Mouse (Mus musculus): ENCODE results near the gene Ppfia4.
"Not testable (repeated sequence)": the region's sequence is repeated elsewhere in the genome, so short reads cannot be mapped to it uniquely, and the experiment has no call there.

Ppfia4 gene

GRCm38 (mm10) chr1:134272754-134273250 lies 59.9 kb downstream of the Ppfia4 start:
- no peak for DNase-seq (ENCODE audit: low spot score in 2 of 2)

GRCm38 (mm10) chr1:134270026-134270425 lies 62.7 kb downstream of the Ppfia4 start:
- no peak for DNase-seq (ENCODE audit: low spot score in 2 of 2)

GRCm38 (mm10) chr1:134265797-134266196 lies 66.9 kb downstream of the Ppfia4 start:
- DNase-seq (ENCODE audit: low spot score in 2 of 2) = no peak

- no peak for DNase-seq (ENCODE audit: low spot score in 2 of 2)
Measured at GRCm38 (mm10) chr1:134264341-134264740, 68.4 kb downstream of the Ppfia4 start.

GRCm38 (mm10) chr1:134249681-134250080 lies 83.0 kb downstream of the Ppfia4 start:
- not testable (repeated sequence) for DNase-seq (ENCODE audit: low spot score in 2 of 2)

Measured in cerebellum, postnatal 4 days (tissue).